Mouse (Mus musculus) gastrocnemius, postnatal 14 days (tissue): ENCODE measurements at regions not wholly inside any gene's neighbourhood (a gene's known extent, or its start where the extent isn't known, plus 50 kb on each side); places are given as distances from the start of the nearest gene placed in this dataset.

Experiments
- DNase-seq: peaks from one replicate; pipeline ENCODE4 v3.0.0; 2021; ENCODE audit warnings: mixed read lengths
- intact Hi-C: fragments of 180-260 bp; cut with DNase I; formaldehyde crosslinking; loops from one replicate; pipeline ENCODE4 v1.15.1; 2025; ENCODE audit warnings: low total_unique reads

GRCm38 (mm10) chr6:139391307-139391706 is 110.5 kb downstream of the Rergl start:
- no peak for DNase-seq
- intact Hi-C loops, result no loop called here

GRCm38 (mm10) chr6:139350939-139351338 is 150.8 kb downstream of the Rergl start:
- intact Hi-C loops, result no loop called here

GRCm38 (mm10) chr6:139325226-139325625 is 176.6 kb downstream of the Rergl start:
- DNase-seq, result no peak
- intact Hi-C loops, result no loop called here

More at GRCm38 (mm10) chr6:139350939-139351338, 150.8 kb downstream of the Rergl start:
- no peak for DNase-seq

- no peak for DNase-seq
- intact Hi-C loops, result no loop called here
These were observed 194.1 kb downstream of the Rergl start for GRCm38 (mm10) chr6:139307651-139308050.

GRCm38 (mm10) chr6:139304306-139304705 is 197.5 kb downstream of the Rergl start:
- DNase-seq, result no peak
- intact Hi-C loops, result no loop called here

GRCm38 (mm10) chr6:139295701-139296100 is 206.1 kb downstream of the Rergl start:
- no peak for DNase-seq
- intact Hi-C loops, result no loop called here

- no peak for DNase-seq
- intact Hi-C loops, result no loop called here
These were observed 222.7 kb downstream of the Rergl start for GRCm38 (mm10) chr6:139279093-139279492.

GRCm38 (mm10) chr6:139275512-139275911 is 226.3 kb downstream of the Rergl start:
- intact Hi-C loops, result no loop called here
- DNase-seq, result no peak

- intact Hi-C loops, result no loop called here
- no peak for DNase-seq
These were observed 248.1 kb downstream of the Rergl start for GRCm38 (mm10) chr6:139253704-139254103.

GRCm38 (mm10) chr6:139248920-139249547 is 252.7 kb downstream of the Rergl start:
- DNase-seq, result peak; percentile 25
- intact Hi-C loops, result no loop called here

- intact Hi-C loops, result no loop called here
- DNase-seq, result no peak
These were observed 275.6 kb downstream of the Rergl start for GRCm38 (mm10) chr6:139226127-139226526.

- intact Hi-C loops, result no loop called here
These were observed 287.3 kb downstream of the Rergl start for GRCm38 (mm10) chr6:139214488-139214887.

GRCm38 (mm10) chr6:139210256-139210655 is 291.5 kb downstream of the Rergl start:
- intact Hi-C loops, result no loop called here

More at GRCm38 (mm10) chr6:139214488-139214887, 287.3 kb downstream of the Rergl start:
- no peak for DNase-seq

GRCm38 (mm10) chr6:139198601-139199000 is 303.2 kb downstream of the Rergl start:
- DNase-seq, result no peak
- intact Hi-C loops, result no loop called here

More at GRCm38 (mm10) chr6:139210256-139210655, 291.5 kb downstream of the Rergl start:
- DNase-seq, result no peak

GRCm38 (mm10) chr6:139186431-139186830 is 315.3 kb downstream of the Rergl start:
- intact Hi-C loops, result no loop called here
- DNase-seq, result no peak

GRCm38 (mm10) chr6:139160352-139160751 is 341.4 kb downstream of the Rergl start:
- intact Hi-C loops, result no loop called here
- no peak for DNase-seq

GRCm38 (mm10) chr6:139159741-139160140 is 342.0 kb downstream of the Rergl start:
- DNase-seq, result no peak
- intact Hi-C loops, result no loop called here

- intact Hi-C loops, result no loop called here
- DNase-seq, result no peak
These were observed 347.0 kb downstream of the Rergl start for GRCm38 (mm10) chr6:139154802-139155201.

- no peak for DNase-seq
- intact Hi-C loops, result no loop called here
These were observed 366.1 kb downstream of the Rergl start for GRCm38 (mm10) chr6:139135693-139136092.

- no peak for DNase-seq
These were observed 369.6 kb downstream of the Rergl start for GRCm38 (mm10) chr6:139132083-139132679.

GRCm38 (mm10) chr6:139108263-139108662 is 393.5 kb downstream of the Rergl start:
- intact Hi-C loops, result no loop called here
- DNase-seq, result no peak

More at GRCm38 (mm10) chr6:139132083-139132679, 369.6 kb downstream of the Rergl start:
- intact Hi-C loops, result no loop called here
